8 mouse cellular contexts compared by ENCODE assay signal in the genomic region with DNA sequence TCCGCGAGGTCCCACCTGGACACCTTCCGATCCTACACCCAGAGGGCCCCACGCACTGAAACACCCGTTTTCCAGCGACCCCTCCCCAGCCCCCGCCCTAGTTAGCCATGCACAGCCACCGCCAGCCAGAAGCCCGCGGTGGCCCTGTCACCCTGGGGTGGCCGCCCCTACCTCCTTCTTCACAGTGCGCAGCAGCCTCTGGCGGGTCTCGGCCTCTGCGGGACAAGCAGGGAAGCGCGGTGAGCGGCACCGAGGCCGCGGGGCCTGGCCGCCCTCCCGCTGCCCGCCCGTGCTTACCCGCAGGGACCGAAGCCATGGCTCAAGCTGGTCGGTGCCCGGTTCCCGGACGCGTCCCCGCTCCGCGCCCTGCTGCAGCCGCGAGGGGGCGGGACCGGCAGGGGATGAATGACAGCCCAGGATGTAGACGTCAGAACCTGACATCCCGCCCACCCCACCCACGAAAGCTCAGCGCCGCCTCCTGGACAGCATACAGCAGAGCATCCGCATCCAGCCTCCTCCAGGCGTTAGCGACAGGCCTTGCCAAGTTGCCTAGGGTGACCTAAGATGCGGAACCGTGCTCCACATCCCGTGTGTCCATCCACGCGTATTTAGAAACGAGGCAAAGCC. TPM values are rescaled to one million over a fixed set of nuclear protein-coding genes. Genes with fewer than 3 reads are reported as not detected.
A peak's percentile ranks its signal among the peaks of the same experiment; 100 is the strongest.
DNase-seq lines count a peak whose midpoint lies in the region; ATAC-seq and TF ChIP-seq lines count a peak whose summit lies in the region.

Gene Sgsm1, minus strand, starts transcription at position 410 of the 627 bp plus-strand sequence.

- WGBS in hindbrain, embryonic 14.5 days = 1% methylated on average over 53 of the region's 53 CpGs

- peaks cover 45% of the 10 kb centered on the region for H3K4me1 ChIP-seq in hindbrain, embryonic 14.5 days (replicated peaks; ENCODE audit: control insufficient read depth, insufficient read depth, low read length)

- no peaks in the 10 kb centered on the region for H3K27me3 ChIP-seq in hindbrain, embryonic 14.5 days (ENCODE audit: control insufficient read depth, insufficient read depth, low read length)

- peak within 1 kb of the TSS; percentile 73 for H3K4me3 ChIP-seq in gastrocnemius, adult 2 months
- peak within 1 kb of the TSS; percentile 67 for H3K4me3 ChIP-seq in hindbrain, embryonic 14.5 days (replicated peaks; ENCODE audit: low read length)

- peak within 1 kb of the TSS; percentile 90 for H3K9ac ChIP-seq in hindbrain, embryonic 14.5 days

- H3K9me3 ChIP-seq in hindbrain, embryonic 14.5 days (ENCODE audit: control insufficient read depth, low read length) = no peaks in the 10 kb centered on the region

- intact Hi-C loops in gastrocnemius, adult 2 months (cut with DNase I) = no loop called here

- no peaks in the 10 kb centered on the region for H3K36me3 ChIP-seq in hindbrain, embryonic 14.5 days (replicated peaks; ENCODE audit: control insufficient read depth, insufficient read depth)

- peak; percentile 57 for TF ChIP-seq CTCF in gastrocnemius, adult 2 months (IDR thresholded peaks at IDR 0.05)

- H3K4me2 ChIP-seq in hindbrain, embryonic 14.5 days (replicated peaks) = peak within 1 kb of the TSS; percentile 84

- peak; percentile 79 for ATAC-seq in hindbrain, embryonic 14.5 days (ENCODE audit: low FRiP score)
- no peak for ATAC-seq in monocyte, adult 5-6 weeks (replicated peaks; ENCODE audit: insufficient number of reproducible peaks, low FRiP score, low TSS enrichment, poor library complexity, severe bottlenecking)

- DNase-seq in adrenal gland, adult (ENCODE audit: inconsistent age in 2 of 2, low spot score in 1 of 2) = peak; percentile 66 to 78
- peak; percentile 74 to 86 for DNase-seq in cerebellum, postnatal 4 days (ENCODE audit: low spot score in 2 of 2)
- peak; percentile 80 for DNase-seq in gastrocnemius, adult 2 months
- DNase-seq in hindbrain, embryonic 14.5 days (ENCODE audit: low spot score) = peak; percentile 85
- peak; percentile 80 to 84 for DNase-seq in layer of hippocampus, postnatal 36 days
- peak; percentile 83 for DNase-seq in lung, postnatal 10 days
- peak; percentile 79 for DNase-seq in retina, postnatal 7 days (ENCODE audit: low read depth, low spot score)

- H3K27ac ChIP-seq in gastrocnemius, adult 2 months = no peak within 1 kb of the TSS
- peak within 1 kb of the TSS; percentile 53; the same call in 1 of the 2 replicates for H3K27ac ChIP-seq in hindbrain, embryonic 14.5 days

RNA-seq across cellular contexts. Expression of gene Sgsm1, which starts in this region (rescaled TPM):
- under 1 TPM; 0.23 to 0.47 TPM for total RNA-seq in gastrocnemius, adult 2 months (2021)
- 14.8 and 15.0 TPM in 2 replicates for polyA plus RNA-seq in hindbrain, embryonic 14.5 days (2014; fragmentation: Nextera tagmentation; extraction: Ambion mirVana)
- total RNA-seq in layer of hippocampus, postnatal 36 days (2021) = 10 to 100 TPM; 86.9 to 88.3 TPM
- 0.43 TPM in 1 of 3 replicates, not detected in the others for total RNA-seq in monocyte, adult 5-6 weeks (2017)

Comparison
In these comparisons a context has a peak if more than half of its experiments do, and no peak if none do; other contexts are left out.
1. RNA of gene Sgsm1 (total RNA-seq): 86.9 to 88.3 TPM in layer of hippocampus, postnatal 36 days; 0.23 to 0.47 TPM in gastrocnemius, adult 2 months and 0.43 TPM in monocyte, adult 5-6 weeks; every median in the first group is over 10 times any median in the second.
2. Peak in DNase-seq and H3K4me3 ChIP-seq in gastrocnemius, adult 2 months; RNA of the gene not detected or under 1 TPM.
3. Peak in every context shown above with its lines, with median percentiles within 50 percentile points of each other: DNase-seq.